Mouse (Mus musculus) testis, adult 2 months (tissue): ENCODE measurements around the gene Nav2.

ENCODE experiments used
- CTCF ChIP-seq: fragments of 200-500 bp; IDR thresholded peaks from 2 replicates; pipeline ENCODE4 v1.5.1; 2012; ENCODE audit warnings: low read depth, mild to moderate bottlenecking, inconsistent platforms, low read length, moderate library complexity; ENCODE audit not compliant: control insufficient read depth, insufficient read depth, insufficient replicate concordance
- POLR2A ChIP-seq: fragments of 200-500 bp; IDR thresholded peaks from 2 replicates; pipeline ENCODE4 v1.6.1; 2012; ENCODE audit warnings: low read depth, mild to moderate bottlenecking, inconsistent platforms, low read length, moderate library complexity; ENCODE audit not compliant: control insufficient read depth

- TF ChIP-seq CTCF (no peak), POLR2A (no peak)
These were observed 332.8 kb downstream of the Nav2 start for GRCm38 (mm10) chr7:49241229-49241751.
